Mouse (Mus musculus) liver, embryonic 16.5 days (tissue): ENCODE measurements at regions not wholly inside any gene's neighbourhood (a gene's known extent, or its start where the extent isn't known, plus 50 kb on each side); places are given as distances from the start of the nearest gene placed in this dataset.

Source experiments
- ATAC-seq: fragments of 200-750 bp; cut with Nextera tagmentation; 2 replicates; pipeline ENCODE4 v1.8.0; 2017; ENCODE audit warnings: low read depth, mild to moderate bottlenecking, moderate number of reproducible peaks, moderate library complexity
- H3K27ac ChIP-seq: fragments of 300-500 bp; sonication (generic); 2 replicates; pipeline ENCODE4 v1.5.1; 2014; ENCODE audit warnings: mild to moderate bottlenecking, low read length
- H3K27me3 ChIP-seq: fragments of 300-500 bp; sonication (generic); 2 replicates; pipeline ENCODE4 v1.6.1; 2014; ENCODE audit warnings: low read depth, low read length, mixed read lengths; ENCODE audit not compliant: control insufficient read depth, insufficient read depth
- H3K36me3 ChIP-seq: fragments of 300-500 bp; sonication (generic); 2 replicates; pipeline ENCODE4 v1.6.1; 2014; ENCODE audit warnings: mild to moderate bottlenecking; ENCODE audit not compliant: control insufficient read depth, insufficient read depth
- H3K4me1 ChIP-seq: fragments of 300-500 bp; sonication (generic); 2 replicates; pipeline ENCODE4 v1.6.1; 2014; ENCODE audit warnings: low read depth, low read length, mixed read lengths; ENCODE audit not compliant: control insufficient read depth
- H3K4me2 ChIP-seq: fragments of 300-500 bp; sonication (generic); 2 replicates; pipeline ENCODE4 v1.6.1; 2014; ENCODE audit warnings: low read depth, low read length, mixed read lengths
- H3K4me3 ChIP-seq: fragments of 300-500 bp; sonication (generic); 2 replicates; pipeline ENCODE4 v1.5.1; 2014; ENCODE audit warnings: low read depth, mild to moderate bottlenecking, low read length
- H3K9ac ChIP-seq: fragments of 300-500 bp; sonication (generic); 2 replicates; pipeline ENCODE4 v1.6.1; 2014; ENCODE audit warnings: low read depth, low read length
- H3K9me3 ChIP-seq: fragments of 300-500 bp; sonication (generic); replicated peaks from 2 replicates; pipeline ENCODE4 v1.6.1; 2016; ENCODE audit warnings: low read length; ENCODE audit not compliant: control insufficient read depth
- WGBS: fragments of 180-500 bp; shearing (Covaris S2); extraction: QIAGEN DNeasy Blood & Tissue Kit; methylation state at CpG from one replicate; pipeline ENCODE4 v1.1.7; 2014; ENCODE audit not compliant: insufficient replicate concordance; 5-methylcytosine and 5-hydroxymethylcytosine counted together

DNA sequence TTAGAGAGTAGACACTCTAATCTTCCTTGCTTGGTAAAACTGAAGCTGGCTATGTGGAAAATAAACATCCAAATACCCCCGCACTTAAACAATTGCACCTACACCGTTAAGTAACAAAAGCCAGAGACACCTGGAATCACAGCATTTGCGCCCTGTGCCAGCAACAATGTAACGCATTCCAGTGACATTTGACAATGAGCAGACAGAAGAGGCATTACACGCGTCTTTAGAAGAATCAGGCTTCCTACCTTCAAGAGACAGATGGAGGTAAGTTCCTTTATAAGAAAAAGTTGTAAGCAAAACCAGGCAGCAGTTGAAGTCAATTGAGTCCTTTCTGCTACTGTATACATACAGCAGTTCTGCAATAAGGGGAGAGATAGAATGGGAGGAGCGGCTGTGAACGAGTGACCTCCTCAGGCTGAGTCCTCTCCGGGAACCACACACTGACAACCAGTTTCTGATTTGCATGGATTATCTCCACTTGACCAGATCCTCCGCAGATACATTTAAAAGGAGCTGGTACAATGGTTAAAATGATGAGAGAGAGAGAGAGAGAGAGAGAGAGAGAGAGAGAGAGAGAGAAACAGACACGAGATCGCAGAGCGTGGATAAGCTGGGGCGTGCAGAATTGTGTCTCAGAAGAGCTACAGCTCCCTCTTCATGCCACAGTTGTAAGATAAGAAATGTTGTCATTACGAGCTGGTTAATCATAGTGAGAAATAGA lies 454.7 kb upstream of the Adgrl2 start:
- no peak for ATAC-seq
- 13% methylated on average over 15 of the region's 15 CpGs for WGBS
- H3K36me3 ChIP-seq, result no peaks in the 10 kb centered on the region
- no peak overlapping the region for H3K9ac ChIP-seq
- H3K4me1 ChIP-seq, result no peaks in the 10 kb centered on the region
- peak overlapping the region; percentile 43 for H3K4me2 ChIP-seq
- no peaks in the 10 kb centered on the region for H3K27me3 ChIP-seq
- H3K9me3 ChIP-seq, result no peaks in the 10 kb centered on the region
- H3K4me3 ChIP-seq, result peak overlapping the region; percentile 35; the same call in 1 of the 2 replicates
- H3K27ac ChIP-seq, result no peak overlapping the region

DNA sequence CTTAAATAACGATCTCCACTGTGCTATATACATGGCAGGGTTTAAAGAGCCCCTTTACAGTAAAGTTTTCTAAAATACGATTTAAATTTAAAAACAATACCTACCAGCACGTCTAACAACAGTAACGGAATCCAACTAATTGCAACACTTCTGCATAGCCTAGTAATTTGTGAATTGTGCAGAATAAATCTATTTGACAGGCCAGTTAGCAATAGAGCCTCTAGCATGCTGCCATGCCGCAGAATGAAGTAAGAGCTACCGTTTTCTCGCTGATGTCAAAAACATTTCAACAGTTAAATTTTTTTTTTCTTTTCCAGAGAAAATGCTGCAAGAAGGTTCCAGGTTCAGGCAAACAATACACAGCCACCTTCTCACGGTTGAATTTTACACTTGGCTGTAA lies 454.0 kb upstream of the Adgrl2 start:
- Histone ChIP-seq H3K4me3 (no peak overlapping the region), H3K9me3 (no peaks in the 10 kb centered on the region), H3K4me1 (no peaks in the 10 kb centered on the region), H3K9ac (no peak overlapping the region), H3K27me3 (no peaks in the 10 kb centered on the region), H3K4me2 (no peak overlapping the region), H3K36me3 (no peaks in the 10 kb centered on the region), H3K27ac (no peak overlapping the region)
- no peak for ATAC-seq
- 56% methylated on average over 8 of the region's 8 CpGs for WGBS

DNA sequence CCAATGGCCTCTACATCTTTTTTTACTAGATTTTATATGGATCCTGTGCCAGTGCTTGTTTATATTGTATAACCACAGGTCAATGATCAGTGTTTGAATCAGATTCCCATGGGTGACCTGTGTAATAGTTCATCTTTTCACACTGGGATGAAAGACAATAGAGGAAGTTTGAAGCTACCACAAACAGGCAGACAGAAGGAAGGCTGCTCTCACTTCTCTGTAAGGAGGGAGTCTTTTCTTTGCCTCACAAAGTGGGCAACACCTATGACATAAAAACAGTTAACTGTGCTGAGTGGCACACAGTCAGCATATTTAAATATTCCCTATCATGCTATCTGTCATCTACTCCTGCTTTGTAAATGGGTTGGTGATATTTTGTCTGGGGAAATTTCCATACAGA lies 450.9 kb upstream of the Adgrl2 start:
- H3K4me1 ChIP-seq, result no peaks in the 10 kb centered on the region
- H3K36me3 ChIP-seq, result no peaks in the 10 kb centered on the region
- H3K27ac ChIP-seq, result no peak overlapping the region
- no peaks in the 10 kb centered on the region for H3K9me3 ChIP-seq
- no peak overlapping the region for H3K4me2 ChIP-seq
- no peak for ATAC-seq
- H3K4me3 ChIP-seq, result no peak overlapping the region
- H3K9ac ChIP-seq, result no peak overlapping the region
- H3K27me3 ChIP-seq, result no peaks in the 10 kb centered on the region

DNA sequence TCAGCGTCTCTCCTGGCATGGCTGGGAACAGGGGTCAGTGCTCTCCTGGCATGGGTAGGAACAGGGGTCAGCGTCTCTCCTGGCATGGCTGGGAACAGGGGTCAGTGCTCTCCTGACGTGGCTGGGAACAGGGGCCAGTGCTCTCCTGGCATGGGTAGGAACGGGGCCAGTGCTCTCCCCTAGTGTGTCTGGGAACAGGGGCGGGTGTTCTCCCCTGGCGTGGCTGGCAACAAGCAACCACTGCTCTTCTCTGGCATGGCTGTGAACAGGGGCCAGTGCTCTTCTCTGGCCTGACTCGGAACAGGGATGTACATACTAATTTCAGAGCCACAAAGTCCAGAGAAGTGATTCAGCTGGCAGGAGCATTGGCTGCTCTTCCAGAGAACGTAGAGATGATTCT lies 447.4 kb upstream of the Adgrl2 start:
- Histone ChIP-seq H3K27ac (no peak overlapping the region), H3K9me3 (no peaks in the 10 kb centered on the region), H3K27me3 (no peaks in the 10 kb centered on the region), H3K9ac (no peak overlapping the region), H3K4me2 (no peak overlapping the region), H3K4me3 (no peak overlapping the region), H3K4me1 (no peaks in the 10 kb centered on the region), H3K36me3 (no peaks in the 10 kb centered on the region)
- WGBS, result 66% methylated on average over 8 of the region's 8 CpGs
- no peak; the same call in 1 of the 2 replicates for ATAC-seq

DNA sequence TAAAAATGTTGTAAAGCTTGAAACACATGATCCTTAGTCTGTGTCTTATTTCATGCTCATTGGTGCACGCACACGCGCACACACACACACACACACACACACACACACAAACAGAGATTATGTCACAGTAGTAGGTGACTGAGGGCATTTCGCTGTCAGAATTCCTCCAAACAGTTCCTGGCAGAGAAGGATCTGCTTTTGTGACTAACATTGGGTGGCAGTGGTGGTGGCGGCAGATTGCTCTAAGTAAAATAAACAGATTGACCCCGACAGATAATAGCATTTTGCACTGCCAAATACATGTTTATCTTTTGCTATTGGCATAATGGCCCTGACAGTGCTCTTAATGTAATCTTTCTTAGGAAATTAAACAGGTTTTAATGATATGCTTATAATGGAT lies 446.6 kb upstream of the Adgrl2 start:
- no peaks in the 10 kb centered on the region for H3K9me3 ChIP-seq
- no peak overlapping the region for H3K27ac ChIP-seq
- 69% methylated on average over 6 of the region's 6 CpGs for WGBS
- no peak overlapping the region for H3K4me3 ChIP-seq
- no peaks in the 10 kb centered on the region for H3K36me3 ChIP-seq
- no peak overlapping the region for H3K4me2 ChIP-seq
- no peaks in the 10 kb centered on the region for H3K4me1 ChIP-seq
- ATAC-seq, result no peak
- no peak overlapping the region for H3K9ac ChIP-seq
- H3K27me3 ChIP-seq, result no peaks in the 10 kb centered on the region

DNA sequence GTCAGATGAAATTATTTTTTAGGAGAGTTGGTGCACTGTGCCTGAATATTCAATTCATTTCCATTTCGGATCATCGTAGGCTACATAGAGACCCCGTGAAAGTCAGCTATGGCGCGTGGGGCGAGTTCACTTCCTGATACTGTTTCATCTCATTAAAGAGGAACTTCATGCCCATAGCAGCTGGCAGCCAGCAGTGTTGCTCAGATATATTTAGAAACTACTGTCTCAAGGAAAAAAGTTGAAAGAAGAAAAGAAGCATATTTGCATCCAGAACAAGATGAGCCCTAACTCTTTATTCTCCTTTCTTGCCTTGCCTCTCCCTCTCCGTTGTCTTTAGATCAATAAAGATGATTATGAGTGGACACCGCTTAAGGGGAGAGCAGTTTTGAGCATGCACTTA lies 446.1 kb upstream of the Adgrl2 start:
- 37% methylated on average over 8 of the region's 8 CpGs for WGBS
- no peak overlapping the region for H3K4me2 ChIP-seq
- no peaks in the 10 kb centered on the region for H3K36me3 ChIP-seq
- no peaks in the 10 kb centered on the region for H3K4me1 ChIP-seq
- H3K27me3 ChIP-seq, result no peaks in the 10 kb centered on the region
- no peak overlapping the region for H3K9ac ChIP-seq
- ATAC-seq, result no peak
- H3K4me3 ChIP-seq, result no peak overlapping the region
- no peak overlapping the region for H3K27ac ChIP-seq
- H3K9me3 ChIP-seq, result no peaks in the 10 kb centered on the region

DNA sequence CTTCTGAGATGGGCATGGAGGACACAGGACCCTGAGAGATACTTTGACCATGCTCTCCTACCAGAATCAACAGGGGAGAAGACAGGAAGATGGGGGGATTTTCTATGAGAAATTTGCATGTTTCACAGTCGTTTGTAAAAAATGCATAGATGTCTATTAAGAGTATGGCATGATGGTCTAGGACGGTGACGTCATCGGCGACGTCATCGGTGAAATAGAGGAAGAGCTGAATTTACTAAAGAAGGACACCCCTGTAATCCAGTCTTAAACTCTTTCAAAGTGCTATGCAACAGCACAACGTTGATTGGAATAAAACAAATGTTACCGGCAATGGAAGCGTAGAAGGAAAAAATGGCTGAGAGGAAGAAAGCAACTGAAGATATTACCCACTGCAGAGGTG lies 441.4 kb upstream of the Adgrl2 start:
- no peak for ATAC-seq
- H3K4me1 ChIP-seq, result no peaks in the 10 kb centered on the region
- 81% methylated on average over 10 of the region's 10 CpGs for WGBS

DNA sequence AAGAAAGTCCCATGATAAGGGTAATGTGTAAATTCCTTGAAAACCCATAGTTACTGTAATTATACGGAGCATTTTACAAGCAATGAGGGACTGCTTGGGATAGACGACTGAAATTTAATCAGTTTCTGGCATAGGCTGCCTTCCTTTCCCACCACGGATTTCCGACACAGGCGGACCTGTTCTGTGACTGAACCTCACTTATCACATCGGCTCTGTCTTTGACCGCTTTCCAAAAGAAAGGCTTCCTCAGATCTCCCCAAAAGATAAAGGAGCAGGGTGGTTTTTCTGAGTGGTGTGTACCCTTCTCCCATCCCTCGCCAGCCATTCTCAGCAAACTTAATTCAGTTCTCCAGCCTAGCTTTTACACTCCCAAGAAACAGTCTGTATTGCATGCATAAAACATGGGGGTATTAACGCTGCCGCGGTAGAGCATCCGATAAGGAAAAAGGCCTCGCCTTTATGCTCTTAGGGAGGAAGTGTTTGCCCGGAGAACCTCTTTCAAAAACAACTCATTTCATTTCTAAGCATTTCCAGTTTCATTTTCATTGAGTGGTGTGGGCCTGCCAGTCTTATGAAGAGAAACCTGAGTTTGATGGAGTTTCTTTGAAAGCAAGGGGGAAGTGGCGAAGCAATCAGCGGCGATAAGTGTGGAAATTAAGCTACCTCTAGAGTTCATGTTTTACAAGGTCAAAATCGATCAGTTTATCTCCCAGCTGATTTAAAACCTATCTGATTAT lies 435.8 kb upstream of the Adgrl2 start:
- H3K27me3 ChIP-seq, result no peaks in the 10 kb centered on the region
- no peak overlapping the region for H3K27ac ChIP-seq
- ATAC-seq, result no peak
- H3K4me3 ChIP-seq, result no peak overlapping the region
- no peaks in the 10 kb centered on the region for H3K4me1 ChIP-seq
- H3K36me3 ChIP-seq, result no peaks in the 10 kb centered on the region
- H3K9ac ChIP-seq, result no peak overlapping the region
- WGBS, result 50% methylated on average over 18 of the region's 18 CpGs
- H3K9me3 ChIP-seq, result no peaks in the 10 kb centered on the region
- no peak overlapping the region for H3K4me2 ChIP-seq

More for the DNA sequence above, 441.4 kb upstream of the Adgrl2 start:
- H3K4me3 ChIP-seq, result no peak overlapping the region
- no peaks in the 10 kb centered on the region for H3K36me3 ChIP-seq
- H3K4me2 ChIP-seq, result no peak overlapping the region
- no peak overlapping the region for H3K9ac ChIP-seq
- no peaks in the 10 kb centered on the region for H3K9me3 ChIP-seq
- no peak overlapping the region for H3K27ac ChIP-seq
- H3K27me3 ChIP-seq, result no peaks in the 10 kb centered on the region

DNA sequence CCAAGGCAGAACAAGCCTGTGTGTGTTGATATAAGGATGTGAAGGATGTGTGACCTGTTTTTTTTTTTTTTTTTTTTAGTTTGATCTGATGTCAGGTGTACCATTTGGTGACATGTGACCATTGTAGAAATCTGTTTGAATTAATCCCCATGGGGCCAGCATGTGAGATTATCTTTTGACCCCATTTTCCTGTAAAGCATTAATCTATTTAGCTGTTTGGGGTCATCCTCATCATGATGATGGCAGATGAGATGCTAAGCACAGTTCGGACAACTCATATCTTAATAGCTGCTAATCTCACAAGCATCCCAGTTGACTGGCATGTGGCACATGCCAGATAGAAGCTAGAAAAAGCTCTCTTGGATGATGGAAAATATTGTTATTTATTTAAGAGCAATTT lies 434.0 kb upstream of the Adgrl2 start:
- 77% methylated on average over 1 of the region's 1 CpGs for WGBS

More for the DNA sequence above, 434.0 kb upstream of the Adgrl2 start:
- no peaks in the 10 kb centered on the region for H3K9me3 ChIP-seq
- ATAC-seq, result no peak
- no peak overlapping the region for H3K9ac ChIP-seq
- no peak overlapping the region for H3K4me3 ChIP-seq
- H3K27ac ChIP-seq, result no peak overlapping the region
- H3K4me1 ChIP-seq, result no peaks in the 10 kb centered on the region
- no peaks in the 10 kb centered on the region for H3K27me3 ChIP-seq
- no peak overlapping the region for H3K4me2 ChIP-seq
- H3K36me3 ChIP-seq, result no peaks in the 10 kb centered on the region
